Mouse (Mus musculus) E14TG2a.4 (cell line): Measurements from ENCODE around the gene Sfxn5.

Source experiments
- H3K27me3 ChIP-seq: 2 replicates; pipeline ENCODE4 v1.6.1; 2014; ENCODE audit warnings: low read length, control low read depth; ENCODE audit not compliant: insufficient read depth
- H3K36me3 ChIP-seq: 2 replicates; pipeline ENCODE4 v1.6.1; 2014; ENCODE audit warnings: low read length, control low read depth; ENCODE audit not compliant: insufficient read depth
- H3K4me1 ChIP-seq: replicated peaks from 2 replicates; pipeline ENCODE4 v1.6.1; 2014; ENCODE audit warnings: low read depth, low read length, control low read depth
- H3K4me3 ChIP-seq: replicated peaks from 2 replicates; pipeline ENCODE4 v1.5.1; 2014; ENCODE audit warnings: mild to moderate bottlenecking, low read length
- H3K9me3 ChIP-seq: 2 replicates; pipeline ENCODE4 v1.6.1; 2014; ENCODE audit warnings: low read length, control low read depth
- CTCF ChIP-seq: conservative IDR thresholded peaks from 2 replicates; pipeline ENCODE4 v1.5.1; 2014; ENCODE audit warnings: low read length
- NANOG ChIP-seq: IDR thresholded peaks from 2 replicates; pipeline ENCODE4 v1.6.1; 2014; ENCODE audit warnings: borderline replicate concordance, low read length, mixed read lengths
- POU5F1 ChIP-seq: IDR thresholded peaks from 2 replicates; pipeline ENCODE4 v1.6.1; 2014; ENCODE audit warnings: low read length, borderline replicate concordance

Gene Sfxn5

DNA sequence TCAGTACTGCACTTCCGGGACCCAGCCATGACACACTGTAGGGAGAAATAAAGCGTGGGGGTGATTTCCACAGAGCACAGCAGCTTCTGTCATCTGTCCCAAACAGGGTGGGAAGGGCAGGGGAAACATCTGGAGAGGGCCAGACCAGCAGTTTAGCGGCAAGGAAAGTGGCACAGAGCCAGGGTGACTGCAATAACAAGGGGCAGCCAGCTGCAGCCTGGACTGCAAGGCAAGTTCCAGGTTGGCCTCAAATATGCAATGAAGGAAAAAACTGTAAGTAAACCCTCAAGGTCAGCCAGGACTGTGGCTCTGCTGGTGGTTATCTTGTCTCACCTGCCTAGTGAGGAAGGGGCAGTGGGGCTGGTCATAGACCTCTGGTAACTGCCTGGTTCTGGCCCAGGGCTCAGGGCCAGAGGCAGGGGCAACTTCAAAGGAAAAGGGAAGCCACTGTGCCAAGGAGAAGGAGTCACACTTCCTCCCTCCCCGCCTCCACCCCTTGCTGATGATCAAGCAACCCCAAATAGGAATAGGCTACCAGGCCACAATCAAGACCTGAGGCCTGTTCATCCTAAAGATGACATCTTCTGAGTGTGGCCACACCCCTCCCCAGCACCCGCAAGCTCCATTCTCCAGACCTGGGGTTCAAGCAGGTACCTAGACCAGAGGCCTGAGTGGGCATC, 36.1 kb upstream of the Sfxn5 start:
- H3K36me3 ChIP-seq: peaks cover 9% of the 10 kb centered on the region; the same call in 1 of the 2 replicates
- H3K27me3 ChIP-seq: peaks cover 37% of the 10 kb centered on the region
- H3K4me1 ChIP-seq: peaks cover 20% of the 10 kb centered on the region
- H3K4me3 ChIP-seq: no peak overlapping the region
- no peak for TF ChIP-seq NANOG
- no peak for TF ChIP-seq CTCF
- no peak for TF ChIP-seq POU5F1
- H3K9me3 ChIP-seq: no peaks in the 10 kb centered on the region

DNA sequence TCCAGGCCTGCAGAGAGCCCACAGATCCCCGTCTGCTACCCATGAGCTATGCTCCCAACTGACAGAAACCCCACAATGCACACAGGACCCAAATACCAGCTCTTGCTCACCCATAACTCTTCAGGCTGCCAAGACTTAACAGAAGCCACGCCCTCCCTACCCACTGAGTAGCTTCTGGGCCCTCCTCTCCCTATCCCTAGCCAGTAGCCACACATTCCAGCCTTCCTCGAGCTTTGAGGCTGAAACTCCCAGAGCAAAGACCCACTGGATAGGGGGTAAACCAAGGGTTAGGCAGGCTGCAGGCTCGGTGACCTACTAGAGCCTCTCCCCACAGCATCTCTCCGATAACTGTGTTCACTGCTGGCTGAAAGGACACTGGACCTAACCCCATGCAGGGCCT, 35.5 kb upstream of the Sfxn5 start:
- Histone ChIP-seq H3K4me1 (peaks cover 19% of the 10 kb centered on the region), H3K27me3 (peaks cover 32% of the 10 kb centered on the region), H3K4me3 (no peak overlapping the region), H3K36me3 (peaks cover 9% of the 10 kb centered on the region; the same call in 1 of the 2 replicates), H3K9me3 (no peaks in the 10 kb centered on the region)
- TF ChIP-seq NANOG: no peak
- no peak for TF ChIP-seq POU5F1
- TF ChIP-seq CTCF: no peak

DNA sequence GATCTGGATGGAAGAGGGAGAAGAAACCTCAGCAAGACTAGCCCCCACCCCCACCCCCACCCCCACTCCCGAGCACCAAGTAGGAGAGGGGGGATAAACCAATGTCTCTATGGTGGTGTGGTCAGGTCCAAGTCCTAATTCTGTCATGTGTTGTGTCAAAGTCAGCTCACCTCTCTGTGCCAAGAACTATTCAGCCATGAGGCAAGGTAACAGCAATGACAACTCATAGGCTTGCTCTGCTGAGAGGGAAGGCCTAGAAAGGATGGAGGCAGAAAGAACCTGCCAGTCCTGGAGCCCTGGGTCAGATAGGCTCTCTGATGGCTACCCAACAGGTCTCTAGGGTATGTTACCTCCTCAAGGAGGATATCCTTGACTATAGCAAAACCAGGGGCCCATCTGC, 34.9 kb upstream of the Sfxn5 start:
- no peak overlapping the region for H3K4me3 ChIP-seq
- no peaks in the 10 kb centered on the region for H3K9me3 ChIP-seq
- TF ChIP-seq NANOG (no peak), CTCF (no peak), POU5F1 (no peak)
- H3K27me3 ChIP-seq: peaks cover 26% of the 10 kb centered on the region
- peaks cover 16% of the 10 kb centered on the region for H3K4me1 ChIP-seq
- peaks cover 9% of the 10 kb centered on the region; the same call in 1 of the 2 replicates for H3K36me3 ChIP-seq

DNA sequence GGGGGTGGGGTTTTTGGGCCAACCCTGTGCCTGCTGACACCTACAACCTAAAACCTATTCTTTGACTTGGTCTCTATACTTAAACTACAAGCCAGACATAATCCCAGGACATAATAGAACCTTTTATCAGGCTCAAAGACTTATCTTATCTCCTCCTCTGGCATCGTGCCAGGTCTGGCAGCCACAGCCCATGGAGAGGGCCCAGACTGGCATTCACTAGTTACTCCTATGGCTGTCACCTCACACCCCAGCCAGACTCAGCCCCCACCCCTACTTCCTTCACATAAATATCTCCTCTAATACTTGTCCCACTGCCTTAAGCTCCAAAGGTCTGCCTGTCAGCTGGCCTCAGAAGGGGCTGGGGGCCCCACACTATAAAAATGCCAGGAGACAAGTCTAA, 33.2 kb upstream of the Sfxn5 start:
- Histone ChIP-seq H3K36me3 (peaks cover 9% of the 10 kb centered on the region; the same call in 1 of the 2 replicates), H3K27me3 (peaks cover 9% of the 10 kb centered on the region), H3K4me1 (peaks cover 3% of the 10 kb centered on the region), H3K9me3 (no peaks in the 10 kb centered on the region), H3K4me3 (no peak overlapping the region)
- TF ChIP-seq CTCF: no peak
- TF ChIP-seq NANOG: no peak
- TF ChIP-seq POU5F1: no peak

DNA sequence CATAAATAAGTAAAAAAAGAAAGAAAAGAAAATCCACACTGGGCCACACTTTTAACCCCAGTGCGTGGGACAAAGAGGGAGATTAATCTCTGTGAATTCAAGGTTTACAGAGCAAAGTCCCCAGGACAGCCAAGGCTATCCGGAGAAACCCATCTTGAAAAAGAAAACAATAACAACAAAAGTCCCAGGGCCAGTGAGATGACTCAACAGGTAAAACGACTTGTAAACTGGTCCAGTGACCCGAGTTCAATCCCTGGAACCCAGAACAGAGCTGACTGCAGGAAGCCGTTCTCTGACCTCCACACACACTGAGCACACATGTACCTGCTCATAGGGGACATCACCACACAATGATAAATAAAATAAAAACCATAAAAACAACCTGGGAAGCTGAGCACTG, 31.2 kb upstream of the Sfxn5 start:
- Histone ChIP-seq H3K27me3 (no peaks in the 10 kb centered on the region), H3K4me1 (peaks cover 8% of the 10 kb centered on the region), H3K9me3 (no peaks in the 10 kb centered on the region), H3K36me3 (no peaks in the 10 kb centered on the region), H3K4me3 (no peak overlapping the region)
- TF ChIP-seq NANOG (no peak), POU5F1 (no peak), CTCF (no peak)

DNA sequence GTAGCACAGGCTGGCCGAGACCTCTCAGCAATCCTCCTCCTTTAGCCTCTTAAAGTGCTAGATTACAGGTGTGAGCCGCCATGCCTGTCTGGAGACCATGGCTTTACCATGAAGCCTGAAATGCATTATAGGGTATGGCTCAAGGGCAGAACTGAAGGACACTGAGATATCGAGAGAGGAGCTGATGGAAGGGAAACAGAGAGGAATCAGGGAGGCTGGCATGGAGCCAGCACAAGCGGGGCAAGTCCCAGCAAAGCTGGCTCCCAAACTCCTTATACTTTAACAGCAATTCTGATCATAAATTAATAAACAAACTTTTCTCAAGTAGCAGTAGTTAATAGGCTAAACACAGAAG, 30.7 kb upstream of the Sfxn5 start:
- Histone ChIP-seq H3K4me3 (no peak overlapping the region), H3K9me3 (no peaks in the 10 kb centered on the region), H3K4me1 (peaks cover 8% of the 10 kb centered on the region; the same call in 1 of the 2 replicates), H3K36me3 (no peaks in the 10 kb centered on the region), H3K27me3 (no peaks in the 10 kb centered on the region)
- TF ChIP-seq NANOG (no peak), POU5F1 (no peak), CTCF (no peak)

DNA sequence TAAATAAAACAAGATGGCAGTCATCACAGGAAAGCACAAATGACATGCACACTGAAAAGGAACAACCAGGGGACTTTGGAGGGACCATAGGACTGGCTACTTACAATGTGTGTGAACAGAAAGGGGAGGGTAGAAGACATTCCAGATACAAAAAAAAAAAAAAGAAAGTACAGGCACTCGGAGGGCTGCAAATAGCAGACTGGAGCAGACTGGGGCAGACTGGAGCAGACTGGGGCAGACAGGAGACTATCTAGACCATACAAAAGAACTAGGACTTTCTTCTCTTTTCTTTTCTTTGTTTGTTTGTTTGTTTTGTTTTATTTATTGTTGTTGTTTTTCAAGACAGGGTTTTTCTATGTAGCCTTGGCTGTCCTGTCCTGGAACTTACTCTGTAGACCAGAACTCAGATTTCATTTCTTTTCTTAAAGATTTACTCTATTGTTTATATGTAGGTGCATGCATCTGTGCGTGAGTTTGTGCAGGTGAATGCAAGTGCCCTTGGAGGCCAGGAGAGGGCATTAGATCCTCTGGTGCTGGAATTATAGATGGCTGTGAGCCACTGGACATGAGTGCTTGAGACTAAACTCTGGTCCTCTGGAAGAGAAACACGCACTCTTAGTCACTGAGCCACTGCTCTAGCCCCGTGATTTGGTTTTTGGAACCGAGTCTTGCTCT, 30.1 kb upstream of the Sfxn5 start:
- no peaks in the 10 kb centered on the region for H3K9me3 ChIP-seq
- H3K27me3 ChIP-seq: no peaks in the 10 kb centered on the region
- no peak overlapping the region for H3K4me3 ChIP-seq
- H3K36me3 ChIP-seq: no peaks in the 10 kb centered on the region
- no peak for TF ChIP-seq POU5F1
- 0 out of 2 replicates have a peak, but pooled peaks have one; percentile 11 for TF ChIP-seq CTCF
- H3K4me1 ChIP-seq: peaks cover 8% of the 10 kb centered on the region; the same call in 1 of the 2 replicates

DNA sequence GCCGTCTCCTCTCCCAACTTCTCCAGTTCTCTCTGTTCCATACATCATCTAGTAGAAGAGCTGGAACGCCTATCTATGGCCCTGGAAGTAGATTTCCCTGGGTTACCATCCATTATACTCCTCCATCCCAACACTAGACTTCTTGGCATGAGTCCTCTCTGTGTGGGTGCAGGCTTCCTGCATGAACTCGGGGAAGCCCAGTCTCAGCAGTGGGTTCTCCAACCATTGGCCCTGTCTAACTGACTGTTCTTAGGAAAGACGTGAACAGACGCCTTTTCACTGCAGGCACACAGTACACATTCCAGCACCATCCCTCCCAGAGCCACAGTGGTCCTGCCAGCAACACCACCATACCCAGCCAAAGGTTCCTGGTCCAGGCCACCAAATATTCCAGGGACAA, 29.4 kb upstream of the Sfxn5 start:
- TF ChIP-seq CTCF (no peak), POU5F1 (no peak), NANOG (no peak)
- H3K27me3 ChIP-seq: no peaks in the 10 kb centered on the region

DNA sequence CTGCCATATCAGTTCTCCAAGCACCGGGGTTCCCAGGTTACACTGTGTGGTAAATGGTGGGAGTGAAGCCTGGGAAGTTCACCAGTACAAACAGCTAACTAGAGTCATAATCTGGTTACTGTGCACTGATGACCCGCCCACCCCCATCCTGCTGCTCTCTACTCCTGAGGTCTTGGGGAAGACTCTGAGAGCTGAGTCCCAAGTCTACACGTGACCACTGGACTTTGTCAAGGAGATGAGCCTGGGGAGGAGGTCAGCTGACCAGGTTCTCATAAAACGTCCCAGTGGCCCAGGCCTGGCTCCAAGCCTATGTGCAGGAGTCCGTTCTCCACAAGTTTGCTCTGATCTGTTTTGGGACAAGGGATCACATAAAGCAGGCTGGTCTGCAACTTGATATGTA, 27.1 kb upstream of the Sfxn5 start:
- Histone ChIP-seq H3K36me3 (no peaks in the 10 kb centered on the region), H3K9me3 (no peaks in the 10 kb centered on the region), H3K4me3 (no peak overlapping the region), H3K4me1 (peaks cover 8% of the 10 kb centered on the region; the same call in 1 of the 2 replicates), H3K27me3 (no peaks in the 10 kb centered on the region)
- no peak for TF ChIP-seq NANOG
- TF ChIP-seq CTCF: no peak
- no peak for TF ChIP-seq POU5F1

More for the DNA sequence above, 29.4 kb upstream of the Sfxn5 start:
- Histone ChIP-seq H3K4me1 (peaks cover 8% of the 10 kb centered on the region; the same call in 1 of the 2 replicates), H3K36me3 (no peaks in the 10 kb centered on the region), H3K4me3 (no peak overlapping the region), H3K9me3 (no peaks in the 10 kb centered on the region)
